8 mouse cellular contexts compared by ENCODE assay signal in genomic region chr2:28840222-28840951, GRCm38 (mm10). TPM values are rescaled to one million over a fixed set of nuclear protein-coding genes. Genes with fewer than 3 reads are reported as not detected.
DNase-seq lines count a peak whose midpoint lies in the region; ATAC-seq and TF ChIP-seq lines count a peak whose summit lies in the region.

Gene Gtf3c4, minus strand, starts transcription at chr2:28840360.
Gene Ddx31, plus strand, starts transcription at chr2:28840406.

- intact Hi-C loops in gastrocnemius, adult 2 months (cut with DNase I), result loop anchor here (10.0 kb wide), 1 partner anchor 214 kb away; the partner anchor contains the start of gene Cfap77
- intact Hi-C loops in left cerebral cortex, adult 2 months (cut with DNase I), result loop anchor here (2.0 to 5.0 kb wide), 2 partner anchors 84 to 287 kb away; no protein-coding TSS in a partner anchor

- peak within 1 kb of the TSS; percentile 97 for H3K4me2 ChIP-seq in hindbrain, postnatal 0 days (ENCODE audit: low read depth, low read length)

- H3K9ac ChIP-seq in hindbrain, postnatal 0 days (replicated peaks; ENCODE audit: low read length), result peak within 1 kb of the TSS; percentile 92

- no peak for TF ChIP-seq CTCF in gastrocnemius, adult 2 months (IDR thresholded peaks at IDR 0.05)
- no peak for TF ChIP-seq CTCF in hindbrain, postnatal 0 days (IDR thresholded peaks at IDR 0.05; ENCODE audit: low read depth)
- no peak for TF ChIP-seq CTCF in left cerebral cortex, adult 2 months (IDR thresholded peaks at IDR 0.05)

- under 1% methylated on average over 63 of the region's 63 CpGs for WGBS in hindbrain, postnatal 0 days

- peak within 1 kb of the TSS; percentile 97 for H3K27ac ChIP-seq in gastrocnemius, adult 2 months
- peak within 1 kb of the TSS; percentile 89 for H3K27ac ChIP-seq in hindbrain, postnatal 0 days
- H3K27ac ChIP-seq in left cerebral cortex, adult 2 months, result peak within 1 kb of the TSS; percentile 89

- no peaks in the 10 kb centered on the region for H3K9me3 ChIP-seq in hindbrain, postnatal 0 days (ENCODE audit: low read length)

- H3K36me3 ChIP-seq in hindbrain, postnatal 0 days (ENCODE audit: insufficient read depth, low read length), result 0 out of 2 replicates have a peak, but pooled peaks cover 5% of the 10 kb centered on the region

- peak within 1 kb of the TSS; percentile 96 for H3K4me3 ChIP-seq in gastrocnemius, adult 2 months
- H3K4me3 ChIP-seq in hindbrain, postnatal 0 days (ENCODE audit: low read length), result peak within 1 kb of the TSS; percentile 99
- peak within 1 kb of the TSS; percentile 89 for H3K4me3 ChIP-seq in left cerebral cortex, adult 2 months

- peak; percentile 97 for DNase-seq in ZHBTc4 (ENCODE audit: low read depth, low spot score)
- DNase-seq in gastrocnemius, adult 2 months, result peak; percentile 97
- DNase-seq in hindbrain, postnatal 0 days (ENCODE audit: low spot score), result peak; percentile 97
- peak; percentile 94 to 97 for DNase-seq in left cerebral cortex, adult 2 months (ENCODE audit: extremely low spot score in 1 of 2, low spot score in 2 of 2)
- peak; percentile 96 for DNase-seq in right cerebral cortex, adult 2 months (ENCODE audit: low spot score in 2 of 2)
- DNase-seq in urinary bladder, postnatal 14 days (ENCODE audit: low spot score), result peak; percentile 94

- H3K4me1 ChIP-seq in hindbrain, postnatal 0 days (ENCODE audit: insufficient read depth, low read length), result peaks cover 20% of the 10 kb centered on the region

- no peaks in the 10 kb centered on the region for H3K27me3 ChIP-seq in hindbrain, postnatal 0 days (ENCODE audit: insufficient read depth, low read length)

- peak; percentile 96 for ATAC-seq in common myeloid progenitor, adult 5-6 weeks (replicated peaks; ENCODE audit: low read depth, poor library complexity, severe bottlenecking)
- peak; percentile 97 for ATAC-seq in hindbrain, postnatal 0 days
- peak; percentile 96 for ATAC-seq in megakaryocyte, adult 5-6 weeks (ENCODE audit: poor library complexity, severe bottlenecking)

RNA-seq across cellular contexts. Expression of gene Gtf3c4, which starts in this region (rescaled TPM):
- total RNA-seq in common myeloid progenitor, adult 5-6 weeks (2017), result 26.3 and 31.8 TPM in 2 replicates
- total RNA-seq in gastrocnemius, adult 2 months (2021), result 10 to 100 TPM; 13.4 to 13.5 TPM
- 64.3 and 111 TPM in 2 replicates for total RNA-seq in hindbrain, postnatal 0 days (2014; rRNA removed)
- polyA plus RNA-seq in hindbrain, postnatal 0 days (2015; fragmentation: Nextera tagmentation; extraction: Ambion mirVana), result 12.8 and 14.5 TPM in 2 replicates
- total RNA-seq in left cerebral cortex, adult 2 months (2021), result 10 to 100 TPM; 35.0 to 35.7 TPM
- 6.1 and 7.1 TPM in 2 replicates for total RNA-seq in megakaryocyte, adult 5-6 weeks (2015)
- total RNA-seq in megakaryocyte, adult 5-6 weeks (2017), result 8.4 and 9.3 TPM in 2 replicates

RNA-seq across cellular contexts. Expression of gene Ddx31, which starts in this region (rescaled TPM):
- 16.5 and 17.8 TPM in 2 replicates for total RNA-seq in common myeloid progenitor, adult 5-6 weeks (2017)
- total RNA-seq in gastrocnemius, adult 2 months (2021), result 1 to 10 TPM; 4.8 to 5.0 TPM
- 17.4 and 18.6 TPM in 2 replicates for total RNA-seq in hindbrain, postnatal 0 days (2014; rRNA removed)
- 10.2 and 11.0 TPM in 2 replicates for polyA plus RNA-seq in hindbrain, postnatal 0 days (2015; fragmentation: Nextera tagmentation; extraction: Ambion mirVana)
- 1 to 10 TPM; 7.5 to 9.2 TPM for total RNA-seq in left cerebral cortex, adult 2 months (2021)
- 6.0 and 9.6 TPM in 2 replicates for total RNA-seq in megakaryocyte, adult 5-6 weeks (2015)
- 9.4 and 9.9 TPM in 2 replicates for total RNA-seq in megakaryocyte, adult 5-6 weeks (2017)

Comparison
In these comparisons a context has a peak if more than half of its experiments do, and no peak if none do; other contexts are left out.
1. Peak in every context shown above with its lines: DNase-seq, ATAC-seq, H3K4me3 ChIP-seq and H3K27ac ChIP-seq.